Mouse (Mus musculus): Measurements from ENCODE around the gene Eci1. TPM values are rescaled to one million over a fixed set of nuclear protein-coding genes. Genes with fewer than 3 reads are reported as not detected.

The Eci1 gene
- total RNA-seq, 2 experiments from 2014 or later, result 29.2 to 30.2 TPM

Other genes starting within 250 kb of the Eci1 start
- 10 to 100 TPM; 60.9 to 64.6 TPM for gene Tbc1d24, start 221.1 kb upstream of the Eci1 start, total RNA-seq (2021)
- 1 to 10 TPM; 8.0 to 9.9 TPM for gene Ntn3, start 217.1 kb upstream of the Eci1 start, total RNA-seq (2021)
- 1 to 10 TPM; 8.3 to 9.3 TPM for gene Tedc2, start 205.8 kb upstream of the Eci1 start, total RNA-seq (2021)
- gene Ccnf, start 175.2 kb upstream of the Eci1 start, total RNA-seq (2021), result 1 to 10 TPM; 4.9 to 6.1 TPM
- gene Abca17, start 75.6 kb upstream of the Eci1 start, total RNA-seq (2021), result 1 to 10 TPM in 1 of 2 experiments, under 1 TPM in 1; 0.96 to 1.1 TPM
- gene Abca3, start 74.7 kb upstream of the Eci1 start, total RNA-seq (2021), result 10 to 100 TPM; 64.8 to 65.3 TPM
- 100 to 1,000 TPM; 123 to 127 TPM for gene Rnps1, start 12.1 kb upstream of the Eci1 start, total RNA-seq (2021)
- 10 to 100 TPM; 11.0 to 14.2 TPM for gene Dnase1l2, start 16.5 kb downstream of the Eci1 start, total RNA-seq (2021)
- 10 to 100 TPM; 30.3 to 42.7 TPM for gene E4f1, start 43.7 kb downstream of the Eci1 start, total RNA-seq (2021)
- gene Pgp, start 43.8 kb downstream of the Eci1 start, total RNA-seq (2021), result 10 to 100 TPM; 62.3 to 66.4 TPM
- 1 to 10 TPM; 1.9 to 2.6 TPM for gene Bricd5, start 47.2 kb downstream of the Eci1 start, total RNA-seq (2021)
- gene Mlst8, start 52.4 kb downstream of the Eci1 start, total RNA-seq (2021), result 10 to 100 TPM; 40.7 to 45.0 TPM
- 100 to 1,000 TPM; 158 to 160 TPM for gene Caskin1, start 62.0 kb downstream of the Eci1 start, total RNA-seq (2021)
- gene Traf7, start 101.3 kb downstream of the Eci1 start, total RNA-seq (2021), result 10 to 100 TPM; 86.7 to 95.1 TPM
- gene Rab26, start 107.6 kb downstream of the Eci1 start, total RNA-seq (2021), result 10 to 100 TPM; 72.9 to 76.8 TPM
- gene Pkd1, start 123.2 kb downstream of the Eci1 start, total RNA-seq (2021), result 10 to 100 TPM; 84.9 to 95.3 TPM
- gene Tsc2, start 206.0 kb downstream of the Eci1 start, total RNA-seq (2021), result 100 to 1,000 TPM; 181 to 184 TPM
- 1 to 10 TPM; 3.9 to 6.9 TPM for gene Nthl1, start 206.0 kb downstream of the Eci1 start, total RNA-seq (2021)
- gene Slc9a3r2, start 223.7 kb downstream of the Eci1 start, total RNA-seq (2021), result 10 to 100 TPM; 41.1 to 43.3 TPM
- gene Npw, start 231.8 kb downstream of the Eci1 start, total RNA-seq (2021), result 1 to 10 TPM; 1.7 to 2.9 TPM
- gene Zfp598, start 243.0 kb downstream of the Eci1 start, total RNA-seq (2021), result 10 to 100 TPM; 38.2 to 43.5 TPM